Mouse (Mus musculus) liver, postnatal 0 days (tissue): ENCODE results near the gene Spsb4.

Source experiments
- CTCF ChIP-seq: sonication (generic); IDR thresholded peaks from 2 replicates; pipeline ENCODE4 v1.5.1; 2016; ENCODE audit warnings: antibody characterized with exemption, low read depth
- EP300 ChIP-seq: IDR thresholded peaks from 2 replicates; pipeline ENCODE4 v1.6.1; 2016; ENCODE audit warnings: antibody characterized with exemption, low read depth, mild to moderate bottlenecking

GRCm38 (mm10) chr9:96958009-96958615 lies 60.5 kb downstream of the Spsb4 start:
- TF ChIP-seq CTCF (no peak), EP300 (no peak)
